Mouse (Mus musculus) olfactory bulb, adult 2 months (tissue): ENCODE data around the gene Tyw3.

Experiments used
- CTCF ChIP-seq: fragments of 200-500 bp; IDR thresholded peaks from 2 replicates; pipeline ENCODE4 v1.5.1; 2012; ENCODE audit warnings: low read depth, mild to moderate bottlenecking, low read length, moderate library complexity; ENCODE audit not compliant: insufficient read depth
- POLR2A ChIP-seq: fragments of 200-500 bp; IDR thresholded peaks from 2 replicates; pipeline ENCODE4 v1.6.1; 2012; ENCODE audit warnings: mild to moderate bottlenecking, low read depth, low read length, moderate library complexity; ENCODE audit not compliant: insufficient read depth

DNA sequence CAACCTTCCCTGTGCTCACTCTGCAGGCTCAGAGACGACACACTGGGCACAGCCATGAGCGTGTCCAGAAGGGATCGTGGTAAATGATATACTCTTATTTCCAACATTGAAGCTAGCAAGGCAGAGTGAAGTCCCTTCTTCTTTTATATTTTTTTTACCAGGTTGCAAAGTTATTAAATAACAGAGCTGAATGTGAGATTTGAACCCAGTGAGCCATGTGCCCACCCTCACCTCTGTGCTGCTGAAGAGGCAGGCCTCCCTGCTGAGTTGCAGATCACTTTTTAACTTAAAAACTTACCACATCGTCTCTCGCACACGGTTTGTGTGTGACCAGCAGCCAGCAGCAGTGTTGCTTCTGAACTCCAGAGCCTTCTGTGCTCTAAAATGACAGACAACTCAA, 2.7 kb downstream of the Tyw3 start:
- TF ChIP-seq CTCF = no peak
- TF ChIP-seq POLR2A = no peak
